Mouse (Mus musculus) kidney, embryonic 15.5 days (tissue): ENCODE data around the gene Cdk9. TPM values are rescaled to one million over a fixed set of nuclear protein-coding genes. Genes with fewer than 3 reads are reported as not detected.

Experiments used
- ATAC-seq: fragments of 200-750 bp; cut with Nextera tagmentation; replicated peaks from 2 replicates; pipeline ENCODE4 v1.8.0; 2017; ENCODE audit warnings: moderate TSS enrichment; ENCODE audit not compliant: low FRiP score
- H3K27ac ChIP-seq: fragments of 300-500 bp; sonication (generic); 2 replicates; pipeline ENCODE4 v1.5.1; 2015; ENCODE audit warnings: mild to moderate bottlenecking, inconsistent platforms
- H3K27me3 ChIP-seq: fragments of 300-500 bp; sonication (generic); 2 replicates; pipeline ENCODE4 v1.6.1; 2015; ENCODE audit warnings: inconsistent platforms
- H3K36me3 ChIP-seq: fragments of 300-500 bp; sonication (generic); 2 replicates; pipeline ENCODE4 v1.6.1; 2015; ENCODE audit warnings: inconsistent platforms
- H3K4me1 ChIP-seq: fragments of 300-500 bp; sonication (generic); 2 replicates; pipeline ENCODE4 v1.6.1; 2015; ENCODE audit warnings: inconsistent platforms
- H3K4me2 ChIP-seq: fragments of 300-500 bp; sonication (generic); 2 replicates; pipeline ENCODE4 v1.6.1; 2015; ENCODE audit warnings: moderate library complexity, mild to moderate bottlenecking, inconsistent platforms
- H3K4me3 ChIP-seq: fragments of 300-500 bp; sonication (generic); replicated peaks from 2 replicates; pipeline ENCODE4 v1.5.1; 2015; ENCODE audit warnings: mild to moderate bottlenecking, inconsistent platforms
- H3K9ac ChIP-seq: fragments of 300-500 bp; sonication (generic); 2 replicates; pipeline ENCODE4 v1.6.1; 2015; ENCODE audit warnings: mild to moderate bottlenecking, inconsistent platforms
- H3K9me3 ChIP-seq: fragments of 300-500 bp; sonication (generic); replicated peaks from 2 replicates; pipeline ENCODE4 v1.6.1; 2016; ENCODE audit warnings: inconsistent platforms
- WGBS: fragments of 180-500 bp; shearing (Covaris S2); methylation state at CpG from one replicate; pipeline ENCODE4 v1.1.7; 2015; ENCODE audit warnings: mixed read lengths; 5-methylcytosine and 5-hydroxymethylcytosine counted together
- polyA plus RNA-seq: library from polyadenylated mRNA; unstranded; fragments of >200 nt; fragmentation: Nextera tagmentation; extraction: Ambion mirVana; gene quantifications from 2 replicates; pipeline ENCODE4 v1.2.1, GENCODE M21; 2015

The Cdk9 gene
- polyA plus RNA-seq, 1 experiment from 2014 or later, result 118 TPM

GRCm38 (mm10) chr2:32749082-32749481 is 36.2 kb upstream of the Cdk9 start:
- no peak for ATAC-seq
- Histone ChIP-seq H3K9ac (no peak overlapping the region), H3K4me2 (no peak overlapping the region), H3K27me3 (no peaks in the 10 kb centered on the region), H3K27ac (no peak overlapping the region), H3K36me3 (peaks cover 70% of the 10 kb centered on the region), H3K9me3 (no peaks in the 10 kb centered on the region), H3K4me1 (peaks cover 21% of the 10 kb centered on the region), H3K4me3 (no peak overlapping the region)
- 79% methylated on average over 16 of the region's 16 CpGs for WGBS

- peaks cover 37% of the 10 kb centered on the region for H3K27me3 ChIP-seq
- WGBS, result 74% methylated on average over 15 of the region's 15 CpGs
- no peak overlapping the region for H3K4me2 ChIP-seq
- H3K9me3 ChIP-seq, result no peaks in the 10 kb centered on the region
- H3K9ac ChIP-seq, result no peak overlapping the region
- H3K27ac ChIP-seq, result no peak overlapping the region
- H3K4me1 ChIP-seq, result peaks cover 17% of the 10 kb centered on the region
- H3K36me3 ChIP-seq, result peaks cover 44% of the 10 kb centered on the region
- no peak for ATAC-seq
- H3K4me3 ChIP-seq, result no peak overlapping the region
Observed at GRCm38 (mm10) chr2:32744272-32744982, 31.6 kb upstream of the Cdk9 start.

DNA sequence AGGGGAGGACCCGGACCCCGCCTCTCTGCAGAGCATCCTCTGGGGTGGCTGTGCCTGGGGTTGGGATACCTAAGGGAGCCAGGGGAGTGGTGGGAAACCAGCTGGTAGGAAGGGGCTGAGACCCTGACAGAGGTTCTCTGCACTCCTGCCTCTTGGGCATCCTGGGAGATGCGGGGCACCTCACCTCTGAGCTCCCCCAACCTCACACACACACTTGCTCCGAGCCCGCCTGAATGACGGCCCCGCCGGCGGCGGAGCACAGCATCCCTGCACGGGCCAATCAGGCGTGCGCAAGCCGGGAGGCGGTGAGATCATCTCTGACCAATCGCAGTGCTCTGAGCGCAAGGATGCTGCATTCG is 29.3 kb upstream of the Cdk9 start:
- Histone ChIP-seq H3K9me3 (no peaks in the 10 kb centered on the region), H3K4me2 (peak overlapping the region; percentile 92), H3K4me1 (peaks cover 17% of the 10 kb centered on the region), H3K27me3 (peaks cover 37% of the 10 kb centered on the region), H3K36me3 (peaks cover 25% of the 10 kb centered on the region), H3K4me3 (peak overlapping the region; percentile 51), H3K27ac (no peak overlapping the region; the same call in 1 of the 2 replicates), H3K9ac (no peak overlapping the region)
- WGBS, result 12% methylated on average over 18 of the region's 18 CpGs
- ATAC-seq, result peak; percentile 46; the same call in 1 of the 2 replicates

DNA sequence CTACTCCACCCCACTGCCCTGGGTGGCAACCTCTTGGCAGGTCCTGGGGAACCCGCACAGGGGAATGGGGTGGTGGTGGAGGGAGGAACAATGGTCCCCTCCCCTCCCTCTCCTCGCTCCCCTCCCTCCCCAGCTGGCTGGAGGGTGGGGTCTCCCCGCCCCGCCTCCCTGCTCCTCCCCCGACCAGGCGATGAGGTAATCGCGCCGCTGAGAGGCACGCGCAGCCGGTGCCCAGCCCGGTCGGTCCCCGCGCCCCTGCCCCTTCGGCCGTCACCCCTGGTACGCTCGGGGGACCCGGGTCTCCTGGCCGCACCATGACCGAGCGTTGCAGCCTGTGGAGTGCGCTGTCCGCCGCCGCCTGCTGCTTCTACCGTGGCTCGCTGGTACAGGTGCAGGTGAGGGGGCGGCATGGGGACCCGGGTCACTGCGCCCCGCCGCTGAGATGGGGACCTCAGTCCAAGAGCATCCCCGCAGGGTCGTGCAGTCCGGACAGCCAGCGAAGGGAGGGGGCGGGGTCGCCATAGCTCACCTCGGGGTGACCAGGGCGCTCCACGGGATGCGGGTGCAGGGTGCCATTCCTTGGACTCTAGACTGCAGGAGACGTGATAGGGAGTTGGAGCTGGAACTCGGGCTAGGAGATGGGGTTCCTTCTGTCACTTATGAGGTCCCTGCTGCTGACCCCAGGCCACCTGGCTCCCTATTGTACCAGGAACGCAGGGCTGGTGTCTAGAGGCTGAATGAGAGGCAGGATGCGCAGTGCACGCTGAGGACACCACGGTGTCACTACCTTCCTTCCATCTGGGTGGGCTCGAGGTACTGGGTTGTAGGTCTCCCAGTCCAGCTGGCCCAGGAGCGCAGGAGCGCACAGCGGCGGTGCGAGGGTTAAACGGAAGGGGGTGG is 28.6 kb upstream of the Cdk9 start:
- Histone ChIP-seq H3K9ac (peak overlapping the region; percentile 30; the same call in 1 of the 2 replicates), H3K4me3 (peak overlapping the region; percentile 51), H3K36me3 (peaks cover 19% of the 10 kb centered on the region), H3K4me2 (peak overlapping the region; percentile 92), H3K27me3 (peaks cover 37% of the 10 kb centered on the region), H3K9me3 (no peaks in the 10 kb centered on the region), H3K27ac (no peak overlapping the region; the same call in 1 of the 2 replicates), H3K4me1 (peaks cover 17% of the 10 kb centered on the region)
- 4% methylated on average over 56 of the region's 58 CpGs for WGBS
- peak; percentile 40; the same call in 1 of the 2 replicates for ATAC-seq

- Histone ChIP-seq H3K9ac (peak within 1 kb of the TSS; percentile 30; the same call in 1 of the 2 replicates), H3K36me3 (peaks cover 12% of the 10 kb centered on the region), H3K4me2 (peak within 1 kb of the TSS; percentile 92), H3K27me3 (peaks cover 37% of the 10 kb centered on the region), H3K4me3 (peak within 1 kb of the TSS; percentile 51), H3K4me1 (peaks cover 21% of the 10 kb centered on the region), H3K9me3 (no peaks in the 10 kb centered on the region), H3K27ac (no peak within 1 kb of the TSS)
- WGBS, result 7% methylated on average over 11 of the region's 11 CpGs
- no peak for ATAC-seq
Observed at GRCm38 (mm10) chr2:32740916-32741272, 28.0 kb upstream of the Cdk9 start, which contains the start of gene 6330409D20Rik. TSS of gene 6330409D20Rik (minus strand) at chr2:32741016.

DNA sequence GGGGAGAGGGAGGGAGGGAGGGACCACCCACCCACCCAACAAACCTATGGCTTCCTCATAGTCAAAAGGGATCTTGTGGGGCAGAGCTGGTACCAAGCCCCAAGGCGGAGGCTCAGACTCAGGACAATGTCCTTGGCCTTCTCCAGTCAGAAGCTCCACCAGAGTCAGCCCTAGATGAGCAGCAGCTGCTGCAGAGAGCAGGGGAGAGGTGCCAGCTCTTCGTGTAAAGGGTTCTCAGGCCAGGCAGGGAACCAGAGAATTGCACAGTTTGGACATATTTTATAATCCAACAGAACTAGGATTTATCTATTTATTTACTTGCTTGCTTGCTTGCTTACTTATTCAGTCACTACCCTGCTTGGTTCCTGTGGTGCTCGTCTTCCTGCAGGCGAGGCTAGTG is 26.4 kb upstream of the Cdk9 start:
- Histone ChIP-seq H3K27me3 (peaks cover 37% of the 10 kb centered on the region), H3K4me2 (no peak overlapping the region), H3K4me1 (peaks cover 37% of the 10 kb centered on the region), H3K9me3 (no peaks in the 10 kb centered on the region), H3K27ac (no peak overlapping the region), H3K36me3 (no peaks in the 10 kb centered on the region), H3K9ac (no peak overlapping the region), H3K4me3 (no peak overlapping the region)
- no peak for ATAC-seq
- WGBS, result 73% methylated on average over 4 of the region's 4 CpGs

- ATAC-seq, result no peak
- H3K4me2 ChIP-seq, result no peak overlapping the region
- 66% methylated on average over 6 of the region's 6 CpGs for WGBS
- H3K4me3 ChIP-seq, result no peak overlapping the region
- H3K27ac ChIP-seq, result no peak overlapping the region
- peaks cover 46% of the 10 kb centered on the region for H3K4me1 ChIP-seq
- peaks cover 25% of the 10 kb centered on the region for H3K27me3 ChIP-seq
- H3K36me3 ChIP-seq, result no peaks in the 10 kb centered on the region
- no peak overlapping the region for H3K9ac ChIP-seq
- no peaks in the 10 kb centered on the region for H3K9me3 ChIP-seq
Observed at GRCm38 (mm10) chr2:32737008-32737407, 24.1 kb upstream of the Cdk9 start.

- H3K9me3 ChIP-seq, result no peaks in the 10 kb centered on the region
- no peaks in the 10 kb centered on the region for H3K36me3 ChIP-seq
- no peak overlapping the region for H3K4me3 ChIP-seq
- peaks cover 18% of the 10 kb centered on the region for H3K27me3 ChIP-seq
- no peak for ATAC-seq
- peaks cover 46% of the 10 kb centered on the region for H3K4me1 ChIP-seq
- WGBS, result 59% methylated on average over 3 of the region's 3 CpGs
- no peak overlapping the region for H3K9ac ChIP-seq
- H3K27ac ChIP-seq, result no peak overlapping the region
- no peak overlapping the region for H3K4me2 ChIP-seq
Observed at GRCm38 (mm10) chr2:32736306-32736829, 23.5 kb upstream of the Cdk9 start.

GRCm38 (mm10) chr2:32734933-32735332 is 22.1 kb upstream of the Cdk9 start:
- no peak overlapping the region for H3K9ac ChIP-seq
- H3K27ac ChIP-seq, result peak overlapping the region; percentile 78
- H3K4me1 ChIP-seq, result peaks cover 52% of the 10 kb centered on the region
- H3K4me2 ChIP-seq, result peak overlapping the region; percentile 13
- no peaks in the 10 kb centered on the region for H3K36me3 ChIP-seq
- peaks cover 4% of the 10 kb centered on the region for H3K27me3 ChIP-seq
- H3K9me3 ChIP-seq, result no peaks in the 10 kb centered on the region
- WGBS, result 42% methylated on average over 4 of the region's 4 CpGs
- ATAC-seq, result 0 out of 2 replicates have a peak, but pooled peaks have one; percentile 13
- no peak overlapping the region; the same call in 1 of the 2 replicates for H3K4me3 ChIP-seq

- peak overlapping the region; percentile 13 for H3K4me2 ChIP-seq
- no peaks in the 10 kb centered on the region for H3K9me3 ChIP-seq
- H3K27me3 ChIP-seq, result no peaks in the 10 kb centered on the region; the same call in 1 of the 2 replicates
- no peaks in the 10 kb centered on the region for H3K36me3 ChIP-seq
- peaks cover 56% of the 10 kb centered on the region for H3K4me1 ChIP-seq
- whole genome bisulfite sequencing, result 37% methylated on average over 4 of the region's 4 CpGs
- no peak overlapping the region; the same call in 1 of the 2 replicates for H3K4me3 ChIP-seq
- peak overlapping the region; percentile 78 for H3K27ac ChIP-seq
- no peak overlapping the region for H3K9ac ChIP-seq
- ATAC-seq, result peak; percentile 55; the same call in 1 of the 2 replicates
Observed at GRCm38 (mm10) chr2:32734480-32734879, 21.6 kb upstream of the Cdk9 start.

- no peaks in the 10 kb centered on the region for H3K9me3 ChIP-seq
- H3K27ac ChIP-seq, result no peak overlapping the region
- WGBS, result 71% methylated on average over 6 of the region's 6 CpGs
- no peak overlapping the region for H3K4me3 ChIP-seq
- H3K4me2 ChIP-seq, result no peak overlapping the region
- H3K4me1 ChIP-seq, result peaks cover 69% of the 10 kb centered on the region
- ATAC-seq, result no peak
- no peaks in the 10 kb centered on the region for H3K27me3 ChIP-seq
- H3K9ac ChIP-seq, result no peak overlapping the region
- no peaks in the 10 kb centered on the region for H3K36me3 ChIP-seq
Observed at GRCm38 (mm10) chr2:32732695-32733094, 19.8 kb upstream of the Cdk9 start.

DNA sequence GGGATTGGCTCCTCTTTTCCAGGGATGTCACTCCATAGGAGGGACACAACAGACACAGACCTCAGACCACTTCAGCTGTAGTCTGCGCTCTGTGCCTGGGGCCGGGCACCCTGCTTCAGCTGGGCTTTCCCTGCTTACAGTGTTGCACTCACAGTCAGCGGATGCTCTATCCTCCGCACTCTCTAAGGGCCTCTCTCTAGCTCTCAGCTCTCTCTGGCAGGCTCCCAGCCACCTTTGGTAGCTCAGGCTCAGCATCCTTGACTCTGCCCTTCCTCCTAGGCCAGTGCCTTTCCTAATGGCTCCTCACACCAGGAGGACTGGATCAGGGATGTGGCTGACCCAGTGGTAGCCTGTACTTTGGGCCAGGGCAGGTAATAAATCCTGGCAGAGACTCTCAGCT is 19.0 kb upstream of the Cdk9 start:
- WGBS, result 66% methylated on average over 4 of the region's 4 CpGs
- Histone ChIP-seq H3K9ac (no peak overlapping the region), H3K36me3 (no peaks in the 10 kb centered on the region)

More for the DNA sequence above, 19.0 kb upstream of the Cdk9 start:
- no peaks in the 10 kb centered on the region for H3K27me3 ChIP-seq
- no peak overlapping the region for H3K4me3 ChIP-seq
- ATAC-seq, result no peak
- peak overlapping the region; percentile 22 for H3K4me2 ChIP-seq
- H3K9me3 ChIP-seq, result no peaks in the 10 kb centered on the region
- peak overlapping the region; percentile 76 for H3K27ac ChIP-seq
- peaks cover 75% of the 10 kb centered on the region for H3K4me1 ChIP-seq
